Mouse (Mus musculus): ENCODE measurements at regions not wholly inside any gene's neighbourhood (a gene's known extent, or its start where the extent isn't known, plus 50 kb on each side); places are given as distances from the start of the nearest gene placed in this dataset.
"Not testable (repeated sequence)": the region's sequence is repeated elsewhere in the genome, so short reads cannot be mapped to it uniquely, and the experiment has no call there.

DNA sequence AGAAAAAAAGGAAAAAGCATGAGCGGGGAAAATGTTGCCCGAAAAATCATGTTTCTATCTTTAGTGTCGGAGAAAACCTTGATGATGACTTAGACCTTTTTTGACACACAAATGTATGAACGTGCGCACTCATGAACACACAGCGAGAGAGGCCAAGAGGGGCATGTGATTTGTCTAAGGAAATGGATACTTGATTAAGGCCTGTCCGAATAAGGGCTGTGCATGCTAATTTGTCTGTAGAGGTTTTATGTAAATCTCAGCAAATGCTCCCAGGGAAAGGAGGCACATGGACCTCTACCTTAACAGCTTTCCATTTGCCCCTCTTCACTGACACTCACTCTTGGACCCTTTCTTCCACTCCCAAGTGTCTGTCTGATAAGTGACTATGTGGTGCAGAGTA, 182.5 kb upstream of the Rgma start:
- DNase-seq (ENCODE audit: low spot score in 2 of 2), result no peak

DNA sequence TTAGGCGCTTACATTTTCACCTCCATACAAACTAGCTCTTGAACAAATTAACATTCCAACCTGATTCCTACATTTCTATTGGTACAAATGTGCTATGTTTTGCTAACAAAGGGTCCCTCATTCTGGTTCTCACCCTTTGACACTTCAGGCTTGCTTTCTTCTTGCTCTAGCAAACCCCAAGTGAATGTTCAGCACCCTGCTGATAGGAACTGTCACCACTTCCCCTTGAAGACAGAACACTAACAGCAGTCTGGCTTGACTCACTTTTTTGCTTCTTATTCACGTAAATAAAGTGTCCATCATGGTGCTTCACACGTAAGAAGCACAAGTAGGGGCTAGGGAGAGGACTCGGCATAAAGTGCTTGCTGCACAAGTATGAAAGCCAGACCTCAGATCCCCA, 180.0 kb upstream of the Rgma start:
- no peak for DNase-seq (ENCODE audit: low spot score in 2 of 2)

- no peak for DNase-seq (ENCODE audit: low spot score in 2 of 2)
Observed at GRCm38 (mm10) chr7:73196851-73197531, 178.3 kb upstream of the Rgma start.

GRCm38 (mm10) chr7:73198069-73198468, 177.2 kb upstream of the Rgma start:
- DNase-seq (ENCODE audit: low spot score in 2 of 2), result no peak

GRCm38 (mm10) chr7:73199967-73200366, 175.3 kb upstream of the Rgma start:
- no peak for DNase-seq (ENCODE audit: low spot score in 2 of 2)

DNA sequence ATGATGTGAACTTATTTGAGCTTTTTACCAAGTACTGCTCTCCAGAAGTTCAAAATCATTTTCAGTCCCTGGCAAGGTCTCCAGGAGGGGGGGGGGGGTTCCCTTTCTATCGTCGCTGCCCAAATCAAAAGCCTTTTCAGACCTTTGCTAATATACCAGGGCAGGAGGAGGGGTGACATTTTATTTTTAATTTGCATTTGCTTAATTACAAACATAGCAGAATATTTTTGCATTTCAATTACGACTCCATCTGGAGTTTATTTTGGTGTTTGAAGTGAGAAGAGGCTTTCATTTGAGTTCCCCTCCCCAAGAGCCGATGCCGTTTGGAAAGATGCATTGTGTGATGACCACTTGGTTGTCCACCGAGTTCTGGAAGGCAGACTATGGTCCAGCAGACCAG, 174.0 kb upstream of the Rgma start:
- DNase-seq (ENCODE audit: low spot score in 2 of 2), result no peak

GRCm38 (mm10) chr7:73206922-73207811, 168.1 kb upstream of the Rgma start:
- DNase-seq (ENCODE audit: low spot score in 2 of 2), result no peak

GRCm38 (mm10) chr7:73208479-73208816, 166.9 kb upstream of the Rgma start:
- DNase-seq (ENCODE audit: low spot score in 2 of 2), result no peak

DNA sequence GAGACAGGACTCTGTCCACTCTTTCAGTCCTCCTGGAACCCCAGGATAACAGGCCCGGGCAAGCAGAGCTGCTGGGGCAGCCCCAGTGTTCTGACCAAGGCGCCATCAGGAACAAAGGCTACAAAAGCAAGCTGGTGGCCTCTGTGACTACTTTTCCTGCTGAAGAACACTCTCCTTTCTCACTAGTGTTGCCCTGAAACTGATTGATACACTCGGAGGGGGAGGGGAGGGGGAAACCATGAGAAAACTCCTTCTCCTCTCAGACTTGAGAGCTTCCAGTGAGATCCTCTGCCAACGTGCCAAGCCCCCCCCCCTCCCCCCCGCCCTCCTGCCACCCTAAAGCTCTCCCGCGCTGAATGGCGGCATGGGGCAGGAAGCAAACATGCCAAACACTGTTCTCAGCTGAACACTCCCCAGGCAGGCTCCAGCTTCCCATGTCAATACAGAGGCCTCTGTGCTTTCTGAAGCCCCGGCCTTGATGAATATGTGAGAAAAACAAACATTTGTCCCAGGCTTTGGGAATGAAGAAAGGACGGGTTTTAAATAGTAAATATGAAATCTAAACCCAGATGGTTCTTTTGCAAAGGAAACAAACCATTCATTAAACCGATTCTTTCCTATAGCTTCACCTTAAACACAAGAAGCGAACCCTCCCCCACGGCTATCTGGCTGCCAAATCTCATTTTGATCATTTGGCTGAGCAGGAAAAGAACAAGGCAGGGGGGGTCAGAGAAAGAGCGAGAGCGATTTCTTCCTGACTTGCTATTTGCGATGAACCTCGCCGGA, 166.3 kb upstream of the Rgma start:
- DNase-seq (ENCODE audit: low spot score in 2 of 2), result no peak

- DNase-seq (ENCODE audit: low spot score in 2 of 2), result no peak
Observed at GRCm38 (mm10) chr7:73210078-73210477, 165.2 kb upstream of the Rgma start.

DNA sequence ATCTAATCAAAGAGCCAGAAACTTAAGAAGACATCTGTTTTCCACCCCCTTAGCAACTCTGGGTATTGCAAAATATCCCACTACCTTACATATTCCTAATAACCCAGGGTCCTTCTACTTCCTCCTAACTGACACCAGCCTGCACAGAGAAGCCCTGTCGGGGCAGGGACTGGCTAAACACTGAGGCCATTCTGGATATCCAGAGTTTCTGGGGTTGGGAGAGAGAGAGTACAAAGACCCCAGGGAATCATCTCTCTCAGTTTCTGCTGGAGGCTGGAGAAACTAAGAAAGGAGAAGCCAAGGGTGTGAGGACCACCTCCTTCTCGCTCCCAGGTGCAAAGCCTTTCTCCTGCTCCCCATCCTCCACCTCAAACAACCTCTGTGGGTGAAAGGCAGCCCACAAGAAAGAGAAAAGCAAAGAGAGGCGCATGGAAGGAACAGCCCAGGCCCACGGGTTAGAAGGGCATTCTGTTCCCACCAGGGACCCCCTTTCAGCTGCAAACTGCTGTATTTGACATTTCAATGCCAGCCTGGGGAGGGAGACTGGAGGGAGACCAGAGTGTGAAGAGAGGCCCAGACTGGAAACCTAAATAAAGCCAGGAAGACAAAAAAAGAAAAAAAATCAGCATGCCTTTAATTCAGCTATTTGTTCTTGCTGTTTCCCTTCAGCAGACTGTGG, 152.9 kb upstream of the Rgma start:
- DNase-seq (ENCODE audit: low spot score in 2 of 2), result no peak

- DNase-seq (ENCODE audit: low spot score in 2 of 2), result no peak
Observed at GRCm38 (mm10) chr7:73222929-73223512, 152.3 kb upstream of the Rgma start.

- DNase-seq (ENCODE audit: low spot score in 2 of 2), result no peak
Observed at GRCm38 (mm10) chr7:73233539-73234158, 141.7 kb upstream of the Rgma start.

- no peak for DNase-seq (ENCODE audit: low spot score in 2 of 2)
Observed at GRCm38 (mm10) chr7:73238486-73238885, 136.8 kb upstream of the Rgma start.

- DNase-seq (ENCODE audit: low spot score in 2 of 2), result no peak
Observed at GRCm38 (mm10) chr7:73243591-73244355, 131.5 kb upstream of the Rgma start.

DNA sequence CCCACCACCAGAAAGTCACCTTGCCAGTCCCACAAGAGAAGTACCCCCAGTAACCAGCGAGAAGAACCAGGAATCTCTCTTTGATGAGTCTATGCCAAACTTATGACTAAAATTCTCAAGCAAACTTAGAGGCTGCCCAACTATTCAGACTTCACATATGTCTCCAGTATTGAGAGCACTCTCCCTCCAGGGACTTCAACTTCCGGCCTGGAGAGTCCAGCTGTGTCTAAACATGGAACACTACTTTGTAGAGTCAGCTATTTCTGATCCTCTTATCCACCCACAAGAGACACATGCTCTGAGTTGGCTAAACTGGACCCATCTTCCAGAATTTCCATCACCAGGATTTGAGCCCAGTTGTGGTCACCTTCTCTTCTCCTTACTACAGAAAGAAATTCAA, 129.9 kb upstream of the Rgma start:
- DNase-seq (ENCODE audit: low spot score in 2 of 2), result no peak

- no peak for DNase-seq (ENCODE audit: low spot score in 2 of 2)
Observed at GRCm38 (mm10) chr7:73250593-73250992, 124.7 kb upstream of the Rgma start.

DNA sequence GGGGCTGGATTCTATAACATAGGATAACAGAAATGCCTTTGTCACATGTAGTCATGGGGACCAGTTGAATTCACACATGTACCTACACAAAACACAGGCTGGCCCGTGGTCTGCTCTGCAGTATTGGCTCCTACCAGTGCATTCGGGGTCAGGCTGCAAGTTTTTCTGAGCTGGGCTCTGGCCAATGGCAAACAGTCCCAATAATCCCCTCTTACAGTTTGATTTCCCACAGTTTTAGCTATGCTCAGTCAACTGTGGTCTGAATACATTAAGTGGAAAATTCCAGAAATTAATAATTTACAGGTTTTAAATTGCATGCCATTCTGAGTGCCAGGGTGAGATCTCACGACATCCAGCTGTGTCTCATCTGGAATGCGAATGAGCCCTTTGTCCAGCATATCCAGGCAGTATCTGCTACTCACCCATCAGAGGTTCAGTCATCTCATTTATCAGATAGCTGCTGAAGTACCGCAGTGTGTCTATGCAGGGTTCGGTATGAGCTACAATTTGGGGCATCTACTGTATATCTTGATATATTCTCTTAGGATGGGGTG, 124.0 kb upstream of the Rgma start:
- no peak for DNase-seq (ENCODE audit: low spot score in 2 of 2)

DNA sequence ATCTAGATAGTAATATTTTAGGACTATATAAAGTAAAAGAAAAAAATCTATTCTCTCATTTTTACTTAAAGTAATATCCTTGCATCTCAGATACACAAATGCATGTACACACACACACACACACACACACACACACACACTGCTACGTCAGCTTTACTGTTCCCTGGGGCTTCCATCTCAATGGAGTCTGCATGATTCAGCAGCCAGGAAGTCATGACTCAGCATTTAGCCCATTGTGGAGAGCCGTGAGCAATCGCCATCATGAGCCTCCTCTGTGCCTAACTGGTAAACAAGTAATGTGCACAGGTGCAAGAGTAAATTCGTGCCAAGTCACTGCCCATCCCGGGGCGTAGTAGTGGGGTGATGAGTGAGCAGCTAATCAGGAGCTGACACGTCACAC, 120.3 kb upstream of the Rgma start:
- not testable (repeated sequence) for DNase-seq (ENCODE audit: low spot score in 2 of 2)

DNA sequence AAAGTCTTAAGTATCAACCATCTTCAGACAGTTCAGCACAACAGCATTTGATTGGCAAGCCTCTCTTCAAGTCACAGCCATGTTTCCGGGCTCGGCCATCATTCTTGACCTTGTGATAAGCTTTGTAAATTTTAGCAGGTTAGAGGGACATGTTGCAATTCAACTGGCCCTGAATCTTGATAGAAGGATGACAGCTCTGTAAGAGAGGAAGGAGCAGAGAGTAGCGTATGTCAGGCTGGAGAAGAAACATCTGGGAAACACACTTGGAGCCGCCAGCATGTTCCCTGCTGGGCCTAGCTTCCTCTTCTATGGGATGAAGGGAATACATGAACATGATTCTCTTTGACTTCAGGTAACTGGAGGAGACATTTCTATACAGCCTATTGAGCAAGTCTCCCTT, 115.2 kb upstream of the Rgma start:
- no peak for DNase-seq (ENCODE audit: low spot score in 2 of 2)

Measured in spleen, postnatal 36 days (tissue).